Mouse (Mus musculus): ENCODE data around the gene Rpl27. TPM values are rescaled to one million over a fixed set of nuclear protein-coding genes. Genes with fewer than 3 reads are reported as not detected.
"Not testable (repeated sequence)": the region's sequence is repeated elsewhere in the genome, so short reads cannot be mapped to it uniquely, and the experiment has no call there.

Gene Rpl27
- polyA plus RNA-seq, 1 experiment: 702 TPM

GRCm38 (mm10) chr11:101458217-101458616, 16.1 kb downstream of the Rpl27 start:
- H3K4me1 ChIP-seq (ENCODE audit: control insufficient read depth, insufficient read depth, low read length): peaks cover 10% of the 10 kb centered on the region
- no peak overlapping the region for H3K27ac ChIP-seq (ENCODE audit: insufficient read depth, low read length)
- H3K4me3 ChIP-seq (ENCODE audit: insufficient read depth, low read length): no peak overlapping the region
- no peak for TF ChIP-seq POLR2A (IDR thresholded peaks at IDR 0.05; ENCODE audit: low read depth, low read length)
- no peak for TF ChIP-seq CTCF (IDR thresholded peaks at IDR 0.05; ENCODE audit: borderline replicate concordance, insufficient read depth, low read length)

GRCm38 (mm10) chr11:101459716-101460115, 17.6 kb downstream of the Rpl27 start:
- Histone ChIP-seq H3K27ac (ENCODE audit: insufficient read depth, low read length) (no peak overlapping the region), H3K4me1 (ENCODE audit: control insufficient read depth, insufficient read depth, low read length) (peaks cover 6% of the 10 kb centered on the region), H3K4me3 (ENCODE audit: insufficient read depth, low read length) (no peak overlapping the region)
- TF ChIP-seq POLR2A (IDR thresholded peaks at IDR 0.05; ENCODE audit: low read depth, low read length) (no peak), CTCF (IDR thresholded peaks at IDR 0.05; ENCODE audit: borderline replicate concordance, insufficient read depth, low read length) (no peak)

DNA sequence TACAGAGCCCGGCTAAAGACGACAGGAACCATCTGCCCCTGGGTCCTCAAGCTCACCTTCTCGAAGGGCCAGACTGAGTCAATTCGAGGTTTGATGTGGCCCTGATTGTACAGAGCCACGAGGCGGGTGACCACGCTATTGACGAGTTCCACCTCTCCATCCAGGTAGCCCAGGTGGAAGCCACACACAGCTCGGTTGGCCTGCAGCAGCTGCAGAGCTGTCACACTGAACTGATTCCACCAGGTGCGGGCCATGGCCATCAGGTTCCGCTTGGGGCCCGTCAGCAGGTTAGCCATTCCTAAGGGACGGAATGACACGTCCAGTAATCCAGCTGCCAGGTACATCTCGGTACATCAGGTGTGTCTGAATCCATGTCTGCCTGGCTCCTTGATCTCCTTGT, 18.2 kb downstream of the Rpl27 start:
- Histone ChIP-seq H3K4me1 (ENCODE audit: control insufficient read depth, insufficient read depth, low read length) (peaks cover 4% of the 10 kb centered on the region; the same call in 1 of the 2 replicates), H3K27ac (ENCODE audit: insufficient read depth, low read length) (no peak overlapping the region), H3K4me3 (ENCODE audit: insufficient read depth, low read length) (no peak overlapping the region)
- no peak for TF ChIP-seq CTCF (IDR thresholded peaks at IDR 0.05; ENCODE audit: borderline replicate concordance, insufficient read depth, low read length)
- no peak for TF ChIP-seq POLR2A (IDR thresholded peaks at IDR 0.05; ENCODE audit: low read depth, low read length)

- Histone ChIP-seq H3K27ac (ENCODE audit: insufficient read depth, low read length) (no peak overlapping the region), H3K4me3 (ENCODE audit: insufficient read depth, low read length) (no peak overlapping the region), H3K4me1 (ENCODE audit: control insufficient read depth, insufficient read depth, low read length) (peaks cover 4% of the 10 kb centered on the region; the same call in 1 of the 2 replicates)
- TF ChIP-seq POLR2A (IDR thresholded peaks at IDR 0.05; ENCODE audit: low read depth, low read length) (no peak), CTCF (IDR thresholded peaks at IDR 0.05; ENCODE audit: borderline replicate concordance, insufficient read depth, low read length) (no peak)
These were observed 20.0 kb downstream of the Rpl27 start for GRCm38 (mm10) chr11:101462141-101462540.

DNA sequence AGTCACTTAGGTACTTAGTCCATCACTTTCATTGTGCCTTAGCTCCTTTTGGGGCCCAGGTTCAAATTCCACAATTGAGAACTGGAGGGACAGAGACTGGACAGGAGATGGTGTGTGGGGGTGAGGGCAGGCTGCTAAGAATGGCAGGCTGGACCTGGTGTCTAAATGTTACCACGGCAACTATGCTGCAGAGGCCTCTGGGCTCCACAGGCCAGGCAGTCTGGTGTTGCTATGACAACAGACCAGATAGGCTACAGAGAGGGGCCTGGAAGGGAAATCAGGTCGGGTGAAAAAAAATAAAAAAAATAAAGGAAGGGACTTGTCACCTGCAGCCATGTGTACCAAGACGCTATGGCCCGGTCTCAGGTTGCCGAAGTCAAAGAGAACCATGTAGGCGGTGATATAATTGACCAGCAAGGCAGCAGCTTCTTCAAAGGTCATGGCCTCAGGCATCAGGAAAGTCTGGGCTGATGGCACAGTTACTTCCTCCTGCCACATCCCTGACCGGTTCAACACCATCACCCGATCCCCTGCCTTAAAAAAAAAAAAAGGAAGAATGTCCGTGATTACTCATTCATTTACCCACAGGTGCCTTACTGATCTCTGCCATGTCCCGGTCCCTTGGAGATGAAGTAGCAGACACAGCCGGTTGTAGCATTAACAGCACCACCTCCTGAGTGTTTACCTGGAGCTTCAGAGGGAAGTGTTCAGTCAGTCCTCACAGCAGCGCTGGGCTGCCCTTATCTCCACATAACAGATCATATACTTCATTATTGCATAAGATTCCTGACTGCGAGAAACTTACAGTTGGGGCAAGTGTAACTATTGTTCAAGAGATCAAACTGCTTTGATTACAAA, 20.7 kb downstream of the Rpl27 start:
- H3K4me3 ChIP-seq (ENCODE audit: insufficient read depth, low read length): no peak overlapping the region
- TF ChIP-seq CTCF (IDR thresholded peaks at IDR 0.05; ENCODE audit: borderline replicate concordance, insufficient read depth, low read length): no peak
- no peak for TF ChIP-seq POLR2A (IDR thresholded peaks at IDR 0.05; ENCODE audit: low read depth, low read length)
- H3K4me1 ChIP-seq (ENCODE audit: control insufficient read depth, insufficient read depth, low read length): peaks cover 4% of the 10 kb centered on the region; the same call in 1 of the 2 replicates
- H3K27ac ChIP-seq (ENCODE audit: insufficient read depth, low read length): no peak overlapping the region

DNA sequence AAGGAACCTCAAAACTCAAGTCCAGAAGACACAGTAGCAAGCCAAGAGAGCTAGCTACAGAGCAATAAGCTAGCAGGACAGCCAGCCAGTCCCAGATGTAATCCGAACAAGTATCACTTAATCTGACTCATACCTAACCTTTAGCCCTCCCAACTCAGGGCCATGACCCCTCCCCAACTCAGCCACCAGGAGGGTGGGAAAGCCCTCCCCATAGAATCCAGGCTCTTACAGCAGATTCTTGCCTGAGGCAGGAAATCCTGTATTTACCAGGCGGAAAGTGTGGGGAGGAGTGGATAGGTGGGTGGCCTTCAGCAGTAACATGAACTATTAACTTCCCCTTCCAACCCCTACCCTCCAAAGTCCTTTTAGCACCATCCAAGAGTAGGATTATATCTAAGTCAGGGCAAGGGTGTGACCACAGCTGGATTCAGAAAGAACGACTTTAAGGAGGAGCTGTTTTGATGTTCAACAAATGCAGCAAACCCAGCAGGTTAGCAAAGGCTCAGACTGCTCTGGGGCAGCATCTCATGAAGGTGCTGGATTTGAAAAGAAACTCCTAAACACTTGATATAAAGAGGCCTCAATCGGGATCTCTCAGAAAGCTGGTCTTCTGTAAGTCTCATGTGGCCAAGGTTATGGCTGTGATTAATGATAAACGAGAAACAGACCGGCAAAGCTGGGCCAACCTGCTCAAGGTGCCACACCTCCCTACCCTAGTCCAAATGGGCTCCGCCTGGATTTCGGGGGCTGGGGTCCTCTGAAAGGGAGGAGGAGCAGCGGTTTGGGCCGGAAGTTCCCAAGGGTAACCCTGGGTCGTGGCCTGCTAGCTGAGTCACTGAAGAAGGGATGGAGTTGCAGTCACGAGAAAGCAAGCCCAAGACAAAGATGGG, 22.4 kb downstream of the Rpl27 start, which contains the start of gene Rnd2:
Gene Rnd2 (plus strand): TSS at position 789 of the 890 bp plus-strand sequence.
- H3K27ac ChIP-seq (ENCODE audit: insufficient read depth, low read length): peak within 1 kb of the TSS; percentile 76
- no peak for TF ChIP-seq CTCF (IDR thresholded peaks at IDR 0.05; ENCODE audit: borderline replicate concordance, insufficient read depth, low read length)
- TF ChIP-seq POLR2A (IDR thresholded peaks at IDR 0.05; ENCODE audit: low read depth, low read length): no peak; the same call in 1 of the 2 replicates
- peak within 1 kb of the TSS; percentile 57 for H3K4me3 ChIP-seq (ENCODE audit: insufficient read depth, low read length)
- peaks cover 10% of the 10 kb centered on the region; the same call in 1 of the 2 replicates for H3K4me1 ChIP-seq (ENCODE audit: control insufficient read depth, insufficient read depth, low read length)

GRCm38 (mm10) chr11:101465101-101465868, 23.2 kb downstream of the Rpl27 start:
- Histone ChIP-seq H3K4me1 (ENCODE audit: control insufficient read depth, insufficient read depth, low read length) (0 out of 2 replicates have a peak, but pooled peaks cover 10% of the 10 kb centered on the region), H3K27ac (ENCODE audit: insufficient read depth, low read length) (peak overlapping the region; percentile 76), H3K4me3 (ENCODE audit: insufficient read depth, low read length) (peak overlapping the region; percentile 57)
- no peak for TF ChIP-seq CTCF (IDR thresholded peaks at IDR 0.05; ENCODE audit: borderline replicate concordance, insufficient read depth, low read length)
- peak; percentile 54 for TF ChIP-seq POLR2A (IDR thresholded peaks at IDR 0.05; ENCODE audit: low read depth, low read length)

GRCm38 (mm10) chr11:101465869-101466551, 23.9 kb downstream of the Rpl27 start, which contains the start of gene Vat1:
Gene Vat1, minus strand, starts transcription at chr11:101466230.
- TF ChIP-seq POLR2A (IDR thresholded peaks at IDR 0.05; ENCODE audit: low read depth, low read length) (peak; percentile 97), CTCF (IDR thresholded peaks at IDR 0.05; ENCODE audit: borderline replicate concordance, insufficient read depth, low read length) (no peak)
- 0 out of 2 replicates have a peak, but pooled peaks cover 10% of the 10 kb centered on the region for H3K4me1 ChIP-seq (ENCODE audit: control insufficient read depth, insufficient read depth, low read length)
- H3K27ac ChIP-seq (ENCODE audit: insufficient read depth, low read length): peak within 1 kb of the TSS; percentile 76
- H3K4me3 ChIP-seq (ENCODE audit: insufficient read depth, low read length): peak within 1 kb of the TSS; percentile 57

GRCm38 (mm10) chr11:101466552-101466950, 24.5 kb downstream of the Rpl27 start:
- peak overlapping the region; percentile 57 for H3K4me3 ChIP-seq (ENCODE audit: insufficient read depth, low read length)
- H3K4me1 ChIP-seq (ENCODE audit: control insufficient read depth, insufficient read depth, low read length); H3K27ac ChIP-seq (ENCODE audit: insufficient read depth, low read length): not testable (repeated sequence)

All from embryonic fibroblast, embryonic 13.5 days (primary cell).